Mouse (Mus musculus) liver, embryonic 16.5 days (tissue): Measurements from ENCODE around the gene Tle4. TPM values are rescaled to one million over a fixed set of nuclear protein-coding genes. Genes with fewer than 3 reads are reported as not detected.

Source experiments
- ATAC-seq: fragments of 200-750 bp; cut with Nextera tagmentation; 2 replicates; pipeline ENCODE4 v1.8.0; 2017; ENCODE audit warnings: low read depth, mild to moderate bottlenecking, moderate number of reproducible peaks, moderate library complexity
- H3K27ac ChIP-seq: fragments of 300-500 bp; sonication (generic); 2 replicates; pipeline ENCODE4 v1.5.1; 2014; ENCODE audit warnings: mild to moderate bottlenecking, low read length
- H3K27me3 ChIP-seq: fragments of 300-500 bp; sonication (generic); 2 replicates; pipeline ENCODE4 v1.6.1; 2014; ENCODE audit warnings: low read depth, low read length, mixed read lengths; ENCODE audit not compliant: control insufficient read depth, insufficient read depth
- H3K36me3 ChIP-seq: fragments of 300-500 bp; sonication (generic); 2 replicates; pipeline ENCODE4 v1.6.1; 2014; ENCODE audit warnings: mild to moderate bottlenecking; ENCODE audit not compliant: control insufficient read depth, insufficient read depth
- H3K4me1 ChIP-seq: fragments of 300-500 bp; sonication (generic); 2 replicates; pipeline ENCODE4 v1.6.1; 2014; ENCODE audit warnings: low read depth, low read length, mixed read lengths; ENCODE audit not compliant: control insufficient read depth
- H3K4me2 ChIP-seq: fragments of 300-500 bp; sonication (generic); 2 replicates; pipeline ENCODE4 v1.6.1; 2014; ENCODE audit warnings: low read depth, low read length, mixed read lengths
- H3K4me3 ChIP-seq: fragments of 300-500 bp; sonication (generic); 2 replicates; pipeline ENCODE4 v1.5.1; 2014; ENCODE audit warnings: low read depth, mild to moderate bottlenecking, low read length
- H3K9ac ChIP-seq: fragments of 300-500 bp; sonication (generic); 2 replicates; pipeline ENCODE4 v1.6.1; 2014; ENCODE audit warnings: low read depth, low read length
- H3K9me3 ChIP-seq: fragments of 300-500 bp; sonication (generic); replicated peaks from 2 replicates; pipeline ENCODE4 v1.6.1; 2016; ENCODE audit warnings: low read length; ENCODE audit not compliant: control insufficient read depth
- WGBS: fragments of 180-500 bp; shearing (Covaris S2); extraction: QIAGEN DNeasy Blood & Tissue Kit; methylation state at CpG from one replicate; pipeline ENCODE4 v1.1.7; 2014; ENCODE audit not compliant: insufficient replicate concordance; 5-methylcytosine and 5-hydroxymethylcytosine counted together
- polyA plus RNA-seq: library from polyadenylated mRNA; unstranded; fragments of >200 nt; fragmentation: Nextera tagmentation; extraction: Ambion mirVana; gene quantifications from 2 replicates; pipeline ENCODE4 v1.2.1, GENCODE M21; 2015

Tle4 gene
- polyA plus RNA-seq, 1 experiment from 2014 or later = 2.9 TPM

- H3K27ac ChIP-seq = no peak overlapping the region
- WGBS = 61% methylated on average over 5 of the region's 5 CpGs
- H3K27me3 ChIP-seq = no peaks in the 10 kb centered on the region
- H3K4me3 ChIP-seq = no peak overlapping the region
- no peak for ATAC-seq
- H3K4me2 ChIP-seq = no peak overlapping the region
- H3K9ac ChIP-seq = no peak overlapping the region
- H3K4me1 ChIP-seq = peaks cover 7% of the 10 kb centered on the region
- no peaks in the 10 kb centered on the region for H3K36me3 ChIP-seq
- no peaks in the 10 kb centered on the region for H3K9me3 ChIP-seq
These were observed 19.2 kb downstream of the Tle4 start for GRCm38 (mm10) chr19:14578698-14579097.

GRCm38 (mm10) chr19:14578016-14578415 lies 19.8 kb downstream of the Tle4 start:
- Histone ChIP-seq H3K4me2 (no peak overlapping the region), H3K27ac (no peak overlapping the region), H3K27me3 (no peaks in the 10 kb centered on the region), H3K4me3 (no peak overlapping the region), H3K4me1 (peaks cover 7% of the 10 kb centered on the region), H3K9ac (no peak overlapping the region), H3K9me3 (no peaks in the 10 kb centered on the region), H3K36me3 (no peaks in the 10 kb centered on the region)
- peak; percentile 75 for ATAC-seq
- WGBS = 41% methylated on average over 4 of the region's 4 CpGs

GRCm38 (mm10) chr19:14576311-14576710 lies 21.5 kb downstream of the Tle4 start:
- peak; percentile 55; the same call in 1 of the 2 replicates for ATAC-seq
- H3K36me3 ChIP-seq = no peaks in the 10 kb centered on the region
- no peak overlapping the region for H3K4me3 ChIP-seq
- no peak overlapping the region for H3K9ac ChIP-seq
- H3K27ac ChIP-seq = no peak overlapping the region
- H3K9me3 ChIP-seq = no peaks in the 10 kb centered on the region
- H3K4me2 ChIP-seq = no peak overlapping the region
- H3K4me1 ChIP-seq = peaks cover 7% of the 10 kb centered on the region
- no peaks in the 10 kb centered on the region for H3K27me3 ChIP-seq

GRCm38 (mm10) chr19:14568879-14569278 lies 29.0 kb downstream of the Tle4 start:
- H3K4me3 ChIP-seq = no peak overlapping the region
- H3K4me1 ChIP-seq = no peaks in the 10 kb centered on the region
- no peaks in the 10 kb centered on the region for H3K36me3 ChIP-seq
- no peak for ATAC-seq
- H3K4me2 ChIP-seq = no peak overlapping the region
- no peaks in the 10 kb centered on the region for H3K9me3 ChIP-seq
- no peaks in the 10 kb centered on the region for H3K27me3 ChIP-seq
- H3K9ac ChIP-seq = no peak overlapping the region
- no peak overlapping the region for H3K27ac ChIP-seq

- ATAC-seq = no peak
- Histone ChIP-seq H3K4me1 (no peaks in the 10 kb centered on the region), H3K4me3 (no peak overlapping the region), H3K9ac (no peak overlapping the region), H3K27ac (no peak overlapping the region), H3K9me3 (no peaks in the 10 kb centered on the region), H3K27me3 (no peaks in the 10 kb centered on the region), H3K36me3 (no peaks in the 10 kb centered on the region), H3K4me2 (no peak overlapping the region)
- WGBS = 78% methylated on average over 3 of the region's 3 CpGs
These were observed 30.8 kb downstream of the Tle4 start for GRCm38 (mm10) chr19:14567081-14567480.

- H3K27ac ChIP-seq = no peak overlapping the region
- no peak for ATAC-seq
- H3K27me3 ChIP-seq = no peaks in the 10 kb centered on the region
- no peak overlapping the region for H3K4me2 ChIP-seq
- no peaks in the 10 kb centered on the region for H3K4me1 ChIP-seq
- H3K9ac ChIP-seq = no peak overlapping the region
- WGBS = 72% methylated on average over 5 of the region's 5 CpGs
- H3K4me3 ChIP-seq = no peak overlapping the region
- H3K36me3 ChIP-seq = no peaks in the 10 kb centered on the region
- H3K9me3 ChIP-seq = no peaks in the 10 kb centered on the region
These were observed 31.3 kb downstream of the Tle4 start for GRCm38 (mm10) chr19:14566564-14567021.

GRCm38 (mm10) chr19:14565424-14566069 lies 32.3 kb downstream of the Tle4 start:
- ATAC-seq = no peak
- no peak overlapping the region for H3K4me2 ChIP-seq
- WGBS = 70% methylated on average over 4 of the region's 4 CpGs
- H3K27ac ChIP-seq = no peak overlapping the region
- H3K4me1 ChIP-seq = no peaks in the 10 kb centered on the region
- H3K9me3 ChIP-seq = no peaks in the 10 kb centered on the region
- H3K9ac ChIP-seq = no peak overlapping the region
- no peaks in the 10 kb centered on the region; the same call in 1 of the 2 replicates for H3K36me3 ChIP-seq
- H3K27me3 ChIP-seq = no peaks in the 10 kb centered on the region
- no peak overlapping the region for H3K4me3 ChIP-seq

GRCm38 (mm10) chr19:14563273-14563959 lies 34.4 kb downstream of the Tle4 start:
- Histone ChIP-seq H3K27ac (no peak overlapping the region), H3K27me3 (no peaks in the 10 kb centered on the region), H3K4me3 (no peak overlapping the region), H3K4me2 (no peak overlapping the region), H3K9ac (no peak overlapping the region), H3K4me1 (no peaks in the 10 kb centered on the region), H3K9me3 (no peaks in the 10 kb centered on the region), H3K36me3 (no peaks in the 10 kb centered on the region; the same call in 1 of the 2 replicates)
- no peak for ATAC-seq
- WGBS = 67% methylated on average over 4 of the region's 4 CpGs

GRCm38 (mm10) chr19:14547871-14548270 lies 50.0 kb downstream of the Tle4 start:
- Histone ChIP-seq H3K4me3 (no peak overlapping the region), H3K4me1 (no peaks in the 10 kb centered on the region), H3K9ac (no peak overlapping the region), H3K27ac (no peak overlapping the region), H3K9me3 (no peaks in the 10 kb centered on the region), H3K4me2 (no peak overlapping the region), H3K36me3 (no peaks in the 10 kb centered on the region), H3K27me3 (no peaks in the 10 kb centered on the region)
- WGBS = 71% methylated on average over 3 of the region's 3 CpGs
- ATAC-seq = no peak
